Mouse (Mus musculus) embryonic facial prominence, embryonic 12.5 days (tissue): ENCODE data around the gene Olfr342. TPM values are rescaled to one million over a fixed set of nuclear protein-coding genes. Genes with fewer than 3 reads are reported as not detected.

Experiments used
- ATAC-seq: fragments of 200-750 bp; cut with Nextera tagmentation; 2 replicates; pipeline ENCODE4 v1.8.0; 2017; ENCODE audit not compliant: insufficient number of reproducible peaks, insufficient read depth, low FRiP score, low TSS enrichment
- H3K27ac ChIP-seq: fragments of 300-500 bp; sonication (generic); 2 replicates; pipeline ENCODE4 v1.5.1; 2016; ENCODE audit warnings: mild to moderate bottlenecking
- H3K27me3 ChIP-seq: fragments of 300-500 bp; sonication (generic); 2 replicates; pipeline ENCODE4 v1.6.1; 2016; ENCODE audit warnings: mild to moderate bottlenecking, moderate library complexity
- H3K36me3 ChIP-seq: fragments of 300-500 bp; sonication (generic); 2 replicates; pipeline ENCODE4 v1.6.1; 2016; ENCODE audit warnings: mild to moderate bottlenecking
- H3K4me1 ChIP-seq: fragments of 300-500 bp; sonication (generic); 2 replicates; pipeline ENCODE4 v1.6.1; 2016
- H3K4me2 ChIP-seq: fragments of 300-500 bp; sonication (generic); replicated peaks from 2 replicates; pipeline ENCODE4 v1.6.1; 2016; ENCODE audit warnings: mild to moderate bottlenecking, moderate library complexity
- H3K4me3 ChIP-seq: fragments of 300-500 bp; sonication (generic); 2 replicates; pipeline ENCODE4 v1.5.1; 2016; ENCODE audit warnings: mild to moderate bottlenecking
- H3K9ac ChIP-seq: fragments of 300-500 bp; sonication (generic); 2 replicates; pipeline ENCODE4 v1.6.1; 2016; ENCODE audit warnings: mild to moderate bottlenecking, moderate library complexity
- H3K9me3 ChIP-seq: fragments of 300-500 bp; sonication (generic); 2 replicates; pipeline ENCODE4 v1.6.1; 2016; ENCODE audit warnings: mild to moderate bottlenecking, moderate library complexity
- WGBS: fragments of 180-500 bp; shearing (Covaris S2); methylation state at CpG from one replicate; pipeline ENCODE4 v1.1.7; 2016; 5-methylcytosine and 5-hydroxymethylcytosine counted together
- polyA plus RNA-seq: library from polyadenylated mRNA; unstranded; fragments of >200 nt; fragmentation: Nextera tagmentation; extraction: Ambion mirVana; gene quantifications from 2 replicates; pipeline ENCODE4 v1.2.1, GENCODE M21; 2016

Olfr342 gene
- not detected in 2 replicates for polyA plus RNA-seq

GRCm38 (mm10) chr2:36524698-36525097 is at the start of gene Olfr342:
Gene Olfr342, plus strand, starts transcription at chr2:36524998.
- H3K36me3 ChIP-seq = no peaks in the 10 kb centered on the region
- H3K4me1 ChIP-seq = no peaks in the 10 kb centered on the region
- no peak within 1 kb of the TSS for H3K9ac ChIP-seq
- no peak within 1 kb of the TSS for H3K27ac ChIP-seq
- 0 out of 2 replicates have a peak, but pooled peaks cover 15% of the 10 kb centered on the region for H3K9me3 ChIP-seq
- 76% methylated on average over 3 of the region's 3 CpGs for WGBS
- H3K4me3 ChIP-seq = no peak within 1 kb of the TSS
- no peak within 1 kb of the TSS for H3K4me2 ChIP-seq
- ATAC-seq = no peak
- no peaks in the 10 kb centered on the region for H3K27me3 ChIP-seq

- Histone ChIP-seq H3K9me3 (peaks cover 11% of the 10 kb centered on the region; the same call in 1 of the 2 replicates), H3K27ac (no peak within 1 kb of the TSS), H3K36me3 (no peaks in the 10 kb centered on the region), H3K4me2 (no peak within 1 kb of the TSS), H3K27me3 (no peaks in the 10 kb centered on the region), H3K4me1 (no peaks in the 10 kb centered on the region), H3K4me3 (no peak within 1 kb of the TSS), H3K9ac (no peak within 1 kb of the TSS)
- ATAC-seq = no peak
Measured at GRCm38 (mm10) chr2:36482368-36482767, 42.4 kb upstream of the Olfr342 start, which contains the start of gene Olfr341. Gene Olfr341, minus strand, starts transcription at chr2:36482468.

GRCm38 (mm10) chr2:36565156-36565555 is 40.4 kb downstream of the Olfr342 start:
- Histone ChIP-seq H3K27ac (no peak overlapping the region), H3K27me3 (no peaks in the 10 kb centered on the region), H3K4me2 (no peak overlapping the region), H3K9me3 (peaks cover 12% of the 10 kb centered on the region; the same call in 1 of the 2 replicates), H3K36me3 (no peaks in the 10 kb centered on the region), H3K4me1 (no peaks in the 10 kb centered on the region), H3K9ac (no peak overlapping the region), H3K4me3 (no peak overlapping the region)
- no peak for ATAC-seq

- Histone ChIP-seq H3K4me3 (no peak within 1 kb of the TSS), H3K9ac (no peak within 1 kb of the TSS), H3K4me1 (no peaks in the 10 kb centered on the region), H3K4me2 (no peak within 1 kb of the TSS), H3K27ac (no peak within 1 kb of the TSS), H3K9me3 (peaks cover 9% of the 10 kb centered on the region; the same call in 1 of the 2 replicates), H3K27me3 (no peaks in the 10 kb centered on the region), H3K36me3 (no peaks in the 10 kb centered on the region)
- 77% methylated on average over 1 of the region's 1 CpGs for whole genome bisulfite sequencing
- ATAC-seq = no peak
Measured at GRCm38 (mm10) chr2:36566362-36566761, 41.6 kb downstream of the Olfr342 start, which contains the start of gene Olfr344. Gene Olfr344, plus strand, starts transcription at chr2:36566662.

GRCm38 (mm10) chr2:36567022-36567421 is 42.2 kb downstream of the Olfr342 start:
- Histone ChIP-seq H3K9me3 (peaks cover 9% of the 10 kb centered on the region; the same call in 1 of the 2 replicates), H3K4me2 (no peak overlapping the region), H3K4me1 (no peaks in the 10 kb centered on the region), H3K4me3 (no peak overlapping the region), H3K36me3 (no peaks in the 10 kb centered on the region), H3K9ac (no peak overlapping the region), H3K27me3 (no peaks in the 10 kb centered on the region), H3K27ac (no peak overlapping the region)
- ATAC-seq = no peak

- H3K36me3 ChIP-seq = no peaks in the 10 kb centered on the region
- WGBS = 92% methylated on average over 3 of the region's 3 CpGs
- no peaks in the 10 kb centered on the region for H3K4me1 ChIP-seq
- ATAC-seq = no peak
- no peak overlapping the region for H3K9ac ChIP-seq
- H3K4me2 ChIP-seq = no peak overlapping the region
- H3K4me3 ChIP-seq = no peak overlapping the region
- H3K27me3 ChIP-seq = no peaks in the 10 kb centered on the region
- H3K27ac ChIP-seq = no peak overlapping the region
- peaks cover 9% of the 10 kb centered on the region; the same call in 1 of the 2 replicates for H3K9me3 ChIP-seq
Measured at GRCm38 (mm10) chr2:36567845-36568244, 43.0 kb downstream of the Olfr342 start.

Other genes starting within 250 kb of the Olfr342 start
- gene Olfr338, start 151.5 kb upstream of the Olfr342 start, polyA plus RNA-seq = not detected in 2 replicates
- gene Olfr339, start 106.1 kb upstream of the Olfr342 start, polyA plus RNA-seq = not detected in 2 replicates
- gene Olfr340, start 72.4 kb upstream of the Olfr342 start, polyA plus RNA-seq = not detected in 2 replicates
- not detected in 2 replicates for gene Olfr341, start 42.5 kb upstream of the Olfr342 start, polyA plus RNA-seq
- not detected in 2 replicates for gene Olfr344, start 41.7 kb downstream of the Olfr342 start, polyA plus RNA-seq
- not detected in 2 replicates for gene Olfr345, start 115.0 kb downstream of the Olfr342 start, polyA plus RNA-seq
- gene Olfr346, start 160.8 kb downstream of the Olfr342 start, polyA plus RNA-seq = not detected in 2 replicates
- gene Olfr347, start 206.9 kb downstream of the Olfr342 start, polyA plus RNA-seq = not detected in 2 replicates